Mouse (Mus musculus) hindbrain, postnatal 0 days (tissue): ENCODE data around the gene Cldnd1. TPM values are rescaled to one million over a fixed set of nuclear protein-coding genes. Genes with fewer than 3 reads are reported as not detected.

Source experiments
- ATAC-seq: fragments of 200-750 bp; cut with Nextera tagmentation; 2 replicates; pipeline ENCODE4 v1.8.0; 2017; ENCODE audit warnings: mild to moderate bottlenecking, moderate TSS enrichment, moderate library complexity
- DNase-seq: peaks from one replicate; pipeline ENCODE4 v3.0.0-alpha.2; 2015; ENCODE audit warnings: low spot score
- H3K27ac ChIP-seq: fragments of 300-500 bp; sonication (generic); 2 replicates; pipeline ENCODE4 v1.5.1; 2014; ENCODE audit warnings: mild to moderate bottlenecking
- H3K27me3 ChIP-seq: fragments of 300-500 bp; sonication (generic); 2 replicates; pipeline ENCODE4 v1.6.1; 2014; ENCODE audit warnings: low read length, mixed read lengths; ENCODE audit not compliant: insufficient read depth
- H3K36me3 ChIP-seq: fragments of 300-500 bp; sonication (generic); 2 replicates; pipeline ENCODE4 v1.6.1; 2014; ENCODE audit warnings: low read length, mixed read lengths; ENCODE audit not compliant: insufficient read depth
- H3K4me1 ChIP-seq: fragments of 300-500 bp; sonication (generic); 2 replicates; pipeline ENCODE4 v1.6.1; 2014; ENCODE audit warnings: antibody characterized with exemption, low read length, mixed read lengths; ENCODE audit not compliant: insufficient read depth
- H3K4me2 ChIP-seq: fragments of 300-500 bp; sonication (generic); 2 replicates; pipeline ENCODE4 v1.6.1; 2014; ENCODE audit warnings: low read depth, mild to moderate bottlenecking, low read length, moderate library complexity, mixed read lengths
- H3K4me3 ChIP-seq: fragments of 300-500 bp; sonication (generic); 2 replicates; pipeline ENCODE4 v1.5.1; 2014; ENCODE audit warnings: low read length
- H3K9ac ChIP-seq: fragments of 300-500 bp; sonication (generic); replicated peaks from 2 replicates; pipeline ENCODE4 v1.6.1; 2014; ENCODE audit warnings: mild to moderate bottlenecking, low read length, moderate library complexity, mixed read lengths
- H3K9me3 ChIP-seq: fragments of 300-500 bp; sonication (generic); 2 replicates; pipeline ENCODE4 v1.6.1; 2016; ENCODE audit warnings: low read length, mixed read lengths
- CTCF ChIP-seq: IDR thresholded peaks from 2 replicates; pipeline ENCODE4 v1.5.1; 2016; ENCODE audit warnings: antibody characterized with exemption, control low read depth, low read depth
- WGBS: fragments of 180-500 bp; shearing (Covaris S2); extraction: QIAGEN DNeasy Blood & Tissue Kit; methylation state at CpG from one replicate; pipeline ENCODE4 v1.1.7; 2014; 5-methylcytosine and 5-hydroxymethylcytosine counted together
- polyA plus RNA-seq: library from polyadenylated mRNA; unstranded; fragments of >200 nt; fragmentation: Nextera tagmentation; extraction: Ambion mirVana; gene quantifications from 2 replicates; pipeline ENCODE4 v1.2.1, GENCODE M21; 2015
- total RNA-seq: library from RNA; depleted of rRNA; stranded (reverse); fragments of >200 nt; gene quantifications from 2 replicates; pipeline ENCODE4 v1.2.3, GENCODE M21; 2014; rRNA removed

Cldnd1 gene
- total RNA-seq (62.9 and 64.3 TPM in 2 replicates), polyA plus RNA-seq (159 TPM in 2 replicates)

DNA sequence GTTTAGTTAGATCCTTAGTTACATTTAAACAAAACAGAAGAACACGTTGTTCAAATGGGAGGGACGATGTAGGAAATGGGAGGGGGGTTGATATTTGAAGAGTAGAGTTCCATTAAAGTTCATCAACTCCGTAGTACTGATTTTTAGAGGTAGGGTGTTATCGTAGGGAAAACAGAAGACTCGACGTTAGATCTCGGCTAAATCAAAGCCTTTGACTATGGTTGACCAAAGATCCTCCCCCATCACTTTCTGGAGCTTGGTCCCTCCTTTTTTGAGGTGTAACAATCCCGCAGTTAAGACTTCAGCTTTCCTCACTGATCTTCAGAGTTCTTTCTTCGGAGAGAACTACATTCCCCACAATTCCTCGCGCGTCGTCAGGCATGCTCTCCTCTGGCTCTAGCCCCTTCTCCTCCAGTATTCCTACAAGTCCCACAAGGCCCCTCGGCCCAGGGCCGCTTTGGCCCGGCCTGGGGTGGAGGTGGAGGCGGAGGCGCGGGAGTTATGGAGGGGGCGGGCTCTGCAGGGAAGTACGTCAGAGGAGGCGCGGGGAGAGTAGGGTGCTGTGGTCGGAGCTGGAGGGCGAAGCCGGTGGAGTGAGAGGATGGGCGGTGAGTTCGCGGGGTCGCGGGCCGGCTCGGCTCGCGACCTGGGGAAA lies at the start of gene Cldnd1:
Gene Cldnd1 (plus strand): TSS at position 434 of the 655 bp plus-strand sequence.
- no peaks in the 10 kb centered on the region for H3K9me3 ChIP-seq
- H3K4me2 ChIP-seq: peak within 1 kb of the TSS; percentile 65
- H3K4me3 ChIP-seq: peak within 1 kb of the TSS; percentile 92
- whole genome bisulfite sequencing: 2% methylated on average over 35 of the region's 35 CpGs
- peaks cover 25% of the 10 kb centered on the region for H3K36me3 ChIP-seq
- H3K27me3 ChIP-seq: no peaks in the 10 kb centered on the region
- H3K9ac ChIP-seq: peak within 1 kb of the TSS; percentile 81
- DNase-seq: peak; percentile 98
- ATAC-seq: peak; percentile 100
- TF ChIP-seq CTCF: no peak
- no peaks in the 10 kb centered on the region for H3K4me1 ChIP-seq
- H3K27ac ChIP-seq: peak within 1 kb of the TSS; percentile 80

DNA sequence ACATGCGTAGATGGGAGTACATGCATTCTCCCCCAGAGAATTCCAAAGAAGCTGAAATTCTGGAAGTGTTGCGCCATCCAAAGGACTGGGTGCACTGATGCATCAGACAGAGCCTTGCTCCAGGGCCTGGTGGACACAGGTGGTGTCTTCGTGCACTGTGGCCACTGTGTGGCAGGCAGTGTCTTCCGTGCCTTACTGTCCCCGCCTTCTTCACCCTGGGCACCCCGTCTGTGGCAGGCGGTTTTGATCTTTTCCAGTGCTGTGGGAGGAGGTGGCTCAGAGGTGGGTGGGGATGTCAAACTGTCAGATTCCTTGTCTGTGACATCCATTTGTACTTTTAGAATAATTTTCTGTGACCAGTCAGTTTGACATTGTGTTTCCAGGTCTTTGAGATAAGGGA lies 49.0 kb upstream of the Cldnd1 start:
- ATAC-seq: no peak
- WGBS: 79% methylated on average over 7 of the region's 7 CpGs

GRCm38 (mm10) chr16:58682046-58682445 lies 45.7 kb upstream of the Cldnd1 start:
- H3K27me3 ChIP-seq: no peaks in the 10 kb centered on the region
- WGBS: 89% methylated on average over 6 of the region's 6 CpGs
- DNase-seq: no peak
- H3K9ac ChIP-seq: no peak overlapping the region
- H3K4me1 ChIP-seq: no peaks in the 10 kb centered on the region
- no peak overlapping the region for H3K4me2 ChIP-seq
- no peak overlapping the region for H3K27ac ChIP-seq
- H3K36me3 ChIP-seq: peaks cover 3% of the 10 kb centered on the region; the same call in 1 of the 2 replicates
- H3K9me3 ChIP-seq: no peaks in the 10 kb centered on the region
- TF ChIP-seq CTCF: no peak
- ATAC-seq: no peak
- H3K4me3 ChIP-seq: no peak overlapping the region

More for the DNA sequence above, 49.0 kb upstream of the Cldnd1 start:
- Histone ChIP-seq H3K27ac (no peak overlapping the region), H3K4me1 (no peaks in the 10 kb centered on the region), H3K27me3 (no peaks in the 10 kb centered on the region), H3K9ac (no peak overlapping the region), H3K36me3 (peaks cover 24% of the 10 kb centered on the region), H3K4me3 (no peak overlapping the region), H3K4me2 (no peak overlapping the region), H3K9me3 (no peaks in the 10 kb centered on the region)
- TF ChIP-seq CTCF: no peak
- no peak for DNase-seq

DNA sequence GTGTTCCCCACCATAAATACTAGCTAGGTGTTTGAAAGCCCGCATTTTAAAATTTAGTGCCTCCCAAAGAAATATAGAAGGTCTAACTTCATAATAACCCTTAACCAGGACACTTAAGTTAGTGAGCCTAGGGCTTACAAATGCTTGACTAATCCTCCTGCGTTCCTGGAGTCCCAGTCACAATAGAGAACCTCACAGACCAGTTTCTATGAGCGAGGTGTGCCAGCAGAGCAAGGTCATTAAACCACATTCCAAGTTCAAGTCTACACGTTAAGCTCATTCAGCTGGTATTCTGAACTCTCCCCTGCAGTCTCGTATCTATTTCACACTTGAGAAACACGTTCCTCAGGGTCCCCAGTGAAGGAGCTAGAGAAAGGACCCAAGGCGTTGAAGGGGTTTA lies 44.8 kb upstream of the Cldnd1 start:
- Histone ChIP-seq H3K9me3 (no peaks in the 10 kb centered on the region), H3K4me2 (no peak overlapping the region), H3K4me1 (no peaks in the 10 kb centered on the region), H3K36me3 (peaks cover 3% of the 10 kb centered on the region; the same call in 1 of the 2 replicates), H3K9ac (no peak overlapping the region), H3K27ac (no peak overlapping the region), H3K27me3 (no peaks in the 10 kb centered on the region), H3K4me3 (no peak overlapping the region)
- WGBS: 84% methylated on average over 7 of the region's 7 CpGs
- DNase-seq (no peak), ATAC-seq (no peak)
- no peak for TF ChIP-seq CTCF

DNA sequence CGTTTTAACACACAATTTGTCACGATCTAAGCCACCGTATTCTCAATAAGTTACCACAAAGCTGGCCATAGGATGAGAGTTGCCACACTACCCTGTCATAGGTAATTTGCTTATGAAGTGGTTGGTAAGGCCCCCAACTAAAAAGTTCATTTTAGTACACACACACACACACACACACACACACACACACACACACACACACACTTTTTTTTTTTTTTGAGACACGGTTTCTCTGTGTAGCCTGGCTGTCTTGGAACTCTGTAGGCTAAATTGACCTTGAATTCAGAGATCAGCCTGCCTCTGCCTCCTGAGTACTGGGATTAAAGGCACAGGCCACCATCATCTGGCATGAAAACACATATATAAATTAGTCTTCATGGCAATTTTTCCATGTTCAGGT lies 43.8 kb upstream of the Cldnd1 start:
- no peak overlapping the region for H3K4me2 ChIP-seq
- no peak for TF ChIP-seq CTCF
- H3K4me1 ChIP-seq: no peaks in the 10 kb centered on the region
- no peak overlapping the region for H3K27ac ChIP-seq
- DNase-seq (no peak), ATAC-seq (no peak)
- H3K4me3 ChIP-seq: no peak overlapping the region
- no peaks in the 10 kb centered on the region for H3K27me3 ChIP-seq
- WGBS: 89% methylated on average over 4 of the region's 4 CpGs
- no peak overlapping the region for H3K9ac ChIP-seq
- 0 out of 2 replicates have a peak, but pooled peaks cover 3% of the 10 kb centered on the region for H3K36me3 ChIP-seq
- no peaks in the 10 kb centered on the region for H3K9me3 ChIP-seq

GRCm38 (mm10) chr16:58684537-58684936 lies 43.2 kb upstream of the Cldnd1 start:
- ATAC-seq: no peak
- H3K4me3 ChIP-seq: no peak overlapping the region
- no peaks in the 10 kb centered on the region for H3K9me3 ChIP-seq
- H3K9ac ChIP-seq: no peak overlapping the region
- no peak overlapping the region for H3K4me2 ChIP-seq
- no peak for TF ChIP-seq CTCF
- no peak for DNase-seq
- 0 out of 2 replicates have a peak, but pooled peaks cover 3% of the 10 kb centered on the region for H3K36me3 ChIP-seq
- H3K27ac ChIP-seq: no peak overlapping the region
- no peaks in the 10 kb centered on the region for H3K27me3 ChIP-seq
- no peaks in the 10 kb centered on the region for H3K4me1 ChIP-seq
